Mouse (Mus musculus) myocyte (in vitro differentiated cells): Measurements from ENCODE around the gene Cnp.

ENCODE experiments used
- E2F4 ChIP-seq: IDR thresholded peaks from one replicate; pipeline ENCODE4 v1.6.1; 2011; ENCODE audit warnings: mild to moderate bottlenecking, control low read depth, moderate library complexity; ENCODE audit not compliant: insufficient read depth
- MAX ChIP-seq: IDR thresholded peaks from one replicate; pipeline ENCODE4 v1.6.1; 2011; ENCODE audit warnings: low read depth, mild to moderate bottlenecking, control low read depth
- MYOD1 ChIP-seq, 3 experiments: IDR thresholded peaks; one replicate each; pipeline ENCODE4 v1.6.1; 2011; ENCODE audit warnings: control low read depth in 2 of 3, low read depth in 2 of 3, mild to moderate bottlenecking in 2 of 3, moderate library complexity in 1 of 3; ENCODE audit not compliant: insufficient read length in 2 of 3, control insufficient read depth in 1 of 3
- MYOG ChIP-seq, 3 experiments: IDR thresholded peaks; one replicate each; pipeline ENCODE4 v1.6.1; 2011; ENCODE audit warnings: control low read depth in 2 of 3, low read depth in 2 of 3, mild to moderate bottlenecking in 2 of 3; ENCODE audit not compliant: insufficient read length in 2 of 3, control insufficient read depth in 1 of 3, insufficient read depth in 1 of 3
- POLR2A ChIP-seq: IDR thresholded peaks from one replicate; pipeline ENCODE4 v1.6.1; 2011; ENCODE audit warnings: low read depth, mild to moderate bottlenecking, control low read depth, moderate library complexity; ENCODE audit not compliant: insufficient read length
- POLR2AphosphoS2 ChIP-seq: IDR thresholded peaks from one replicate; pipeline ENCODE4 v1.6.1; 2011; ENCODE audit warnings: low read depth, control low read depth; ENCODE audit not compliant: insufficient read length
- REST ChIP-seq: IDR thresholded peaks from one replicate; pipeline ENCODE4 v1.6.1; 2011; ENCODE audit warnings: mild to moderate bottlenecking, control low read depth, moderate library complexity; ENCODE audit not compliant: insufficient read depth, insufficient read length
- SRF ChIP-seq: IDR thresholded peaks from one replicate; pipeline ENCODE4 v1.6.1; 2011; ENCODE audit warnings: low read depth; ENCODE audit not compliant: control insufficient read depth, insufficient read length
- TCF12 ChIP-seq: IDR thresholded peaks from one replicate; pipeline ENCODE4 v1.6.1; 2011; ENCODE audit warnings: mild to moderate bottlenecking, control low read depth; ENCODE audit not compliant: poor library complexity, insufficient read depth, severe bottlenecking
- TCF3 ChIP-seq: IDR thresholded peaks from one replicate; pipeline ENCODE4 v1.6.1; 2011; ENCODE audit warnings: low read depth, control low read depth; ENCODE audit not compliant: insufficient read length
- USF1 ChIP-seq: IDR thresholded peaks from one replicate; pipeline ENCODE4 v1.6.1; 2011; ENCODE audit warnings: low read depth, mild to moderate bottlenecking, control low read depth, moderate library complexity

DNA sequence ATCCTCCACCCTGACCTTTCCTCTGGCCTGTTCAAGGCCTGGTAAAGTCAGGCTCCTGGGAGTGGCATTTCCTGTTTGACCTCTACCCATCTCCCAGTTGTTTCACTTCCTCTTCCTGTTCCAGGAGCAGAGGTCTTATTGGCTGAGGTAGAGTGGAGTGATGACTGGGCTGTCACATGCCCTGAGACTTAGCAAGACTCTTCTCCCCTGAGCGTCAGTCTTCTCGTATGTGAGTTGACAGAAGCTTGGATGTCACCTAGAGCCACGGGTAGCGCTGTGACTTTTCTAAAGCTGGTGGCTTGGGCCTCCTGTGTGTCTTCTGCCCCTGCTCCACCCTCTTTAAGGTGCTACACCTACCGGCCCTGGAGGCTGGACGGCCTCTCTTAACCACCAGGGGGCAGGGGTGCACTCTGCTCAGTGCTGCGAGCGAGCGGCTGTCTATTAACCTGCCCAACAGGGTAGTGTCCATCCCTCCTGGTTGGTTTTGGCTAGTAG is 52.0 kb downstream of the Cnp start:
- TF ChIP-seq POLR2A = no peak
- no peak for TF ChIP-seq E2F4
- TF ChIP-seq POLR2AphosphoS2 = no peak
- TF ChIP-seq MAX = no peak
- TF ChIP-seq SRF = no peak
- no peak for TF ChIP-seq USF1
- no peak for TF ChIP-seq MYOG (IDR thresholded peaks at IDR 0.05; ENCODE audit: control insufficient read depth in 1 of 3, insufficient read depth in 1 of 3, insufficient read length in 2 of 3, low read depth in 2 of 3)
- no peak for TF ChIP-seq TCF12
- no peak for TF ChIP-seq MYOD1 (IDR thresholded peaks at IDR 0.05; ENCODE audit: control insufficient read depth in 1 of 3, insufficient read length in 2 of 3, low read depth in 2 of 3)
- no peak for TF ChIP-seq REST
- no peak for TF ChIP-seq TCF3
